Mouse (Mus musculus): ENCODE results near the gene Hs6st1.

Hs6st1 gene

GRCm38 (mm10) chr1:36129126-36129525 lies 60.9 kb downstream of the Hs6st1 start:
- in situ Hi-C loops (cut with MboI), result no loop called here

GRCm38 (mm10) chr1:36129881-36130280 lies 61.7 kb downstream of the Hs6st1 start:
- in situ Hi-C loops (cut with MboI), result no loop called here

DNA sequence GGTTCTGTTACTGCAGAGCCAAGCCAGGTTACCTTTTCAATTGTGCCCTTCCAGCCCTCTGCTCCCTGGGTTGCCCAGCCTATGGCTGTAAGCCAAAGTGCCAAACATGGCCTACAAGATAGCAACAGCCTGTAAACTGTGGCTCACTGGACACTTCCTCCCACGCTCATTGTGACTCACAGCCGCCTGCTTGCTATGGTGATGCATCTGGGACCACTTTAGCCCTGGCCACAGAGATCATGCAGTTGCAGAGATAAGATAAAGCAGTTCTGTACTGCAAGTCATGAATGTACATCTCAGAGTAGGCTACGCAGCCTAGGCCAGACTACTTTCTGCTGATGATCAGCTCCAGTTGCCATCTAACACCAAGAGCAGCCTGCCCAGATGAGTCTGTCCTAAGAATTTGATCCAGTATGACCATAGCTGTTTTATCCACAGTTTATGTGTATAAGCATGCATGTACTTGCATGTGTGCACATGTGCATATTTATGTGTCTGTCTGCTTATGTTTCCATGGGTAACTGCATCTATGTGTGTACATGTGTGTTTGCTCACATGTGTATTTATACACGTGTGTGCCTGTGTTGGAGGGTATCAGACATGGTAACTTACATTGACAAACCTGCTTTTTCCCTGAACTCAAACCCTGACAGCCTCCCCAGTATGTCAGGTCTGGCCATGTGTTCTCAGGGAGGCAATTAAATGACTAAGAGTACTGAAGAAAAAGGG lies 62.3 kb downstream of the Hs6st1 start:
- in situ Hi-C loops (cut with MboI), result no loop called here

GRCm38 (mm10) chr1:36131154-36131553 lies 63.0 kb downstream of the Hs6st1 start:
- in situ Hi-C loops (cut with MboI), result no loop called here

DNA sequence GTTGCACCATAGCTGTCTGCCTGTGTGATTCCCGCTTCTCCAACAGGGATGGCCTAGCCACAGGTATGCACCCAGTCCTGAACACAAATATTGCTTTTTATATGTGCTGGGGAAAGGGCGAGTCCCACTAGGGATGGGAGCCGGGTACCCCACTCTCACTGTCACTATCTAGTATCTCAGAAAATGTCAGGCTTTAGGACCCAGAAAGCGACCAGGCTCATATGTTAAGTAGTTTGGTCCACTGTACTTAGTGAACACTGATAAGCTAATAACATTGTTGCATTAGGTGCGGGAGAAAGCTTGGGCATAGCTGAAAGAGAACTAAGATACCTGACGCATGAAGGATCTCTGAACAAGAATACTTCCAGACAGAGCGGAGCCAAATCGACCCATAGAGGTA lies 63.6 kb downstream of the Hs6st1 start:
- in situ Hi-C loops (cut with MboI), result no loop called here

DNA sequence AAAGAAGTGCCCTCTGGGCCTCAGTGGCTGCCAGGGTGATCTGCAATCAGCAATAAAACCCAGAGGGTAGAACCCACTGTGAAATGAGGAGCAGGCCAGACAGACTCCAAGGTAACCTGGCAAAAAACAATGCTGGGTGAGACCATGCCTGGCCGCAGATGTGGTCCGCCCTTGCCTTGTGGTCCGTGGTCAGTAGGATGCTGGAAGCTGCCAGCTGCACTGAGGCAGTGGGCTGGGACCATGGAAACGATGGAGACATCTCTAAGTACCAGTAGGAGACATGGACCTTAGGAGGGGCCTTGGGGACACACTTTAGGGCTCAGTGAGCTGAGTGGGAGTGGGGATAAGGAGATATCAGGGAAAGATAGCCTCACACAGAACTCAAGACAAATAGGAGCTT lies 64.0 kb downstream of the Hs6st1 start:
- in situ Hi-C loops (cut with MboI), result no loop called here

- in situ Hi-C loops (cut with MboI), result no loop called here
Measured at GRCm38 (mm10) chr1:36133041-36133440, 64.8 kb downstream of the Hs6st1 start.

- in situ Hi-C loops (cut with MboI), result no loop called here
Measured at GRCm38 (mm10) chr1:36133647-36134046, 65.4 kb downstream of the Hs6st1 start.

GRCm38 (mm10) chr1:36134584-36134983 lies 66.4 kb downstream of the Hs6st1 start:
- in situ Hi-C loops (cut with MboI), result no loop called here

GRCm38 (mm10) chr1:36140311-36140710 lies 72.1 kb downstream of the Hs6st1 start:
- in situ Hi-C loops (cut with MboI), result no loop called here

GRCm38 (mm10) chr1:36145050-36145449 lies 76.8 kb downstream of the Hs6st1 start:
- in situ Hi-C loops (cut with MboI), result no loop called here

- in situ Hi-C loops (cut with MboI), result no loop called here
Measured at GRCm38 (mm10) chr1:36148809-36149208, 80.6 kb downstream of the Hs6st1 start.

- in situ Hi-C loops (cut with MboI), result no loop called here
Measured at GRCm38 (mm10) chr1:36149411-36149810, 81.2 kb downstream of the Hs6st1 start.
